Mouse (Mus musculus) layer of hippocampus, postnatal 10 days (tissue): ENCODE measurements around the gene Adig. TPM values are rescaled to one million over a fixed set of nuclear protein-coding genes. Genes with fewer than 3 reads are reported as not detected.
A peak's percentile ranks its signal among the peaks of the same experiment; 100 is the strongest.

Experiments used
- DNase-seq, 2 experiments: peaks; one replicate each; pipeline ENCODE4 v3.0.0; 2021; ENCODE audit warnings: low spot score in 2 of 2
- long read RNA-seq: library from polyadenylated mRNA; stranded (forward); transcript quantifications from one replicate; pipeline ENCODE4 v2.0.0, GENCODE M21; 2023
- total RNA-seq, 2 experiments: library from RNA; stranded (reverse); gene quantifications; 2 replicates each; pipeline ENCODE4 v1.2.3; 2021

Gene Adig
- total RNA-seq = not detected
- long read RNA-seq = 0 reads

- no peak for DNase-seq
Observed at GRCm38 (mm10) chr2:158501836-158502812, at the start of gene Adig. Adig (plus strand) TSS chr2:158502612.

DNA sequence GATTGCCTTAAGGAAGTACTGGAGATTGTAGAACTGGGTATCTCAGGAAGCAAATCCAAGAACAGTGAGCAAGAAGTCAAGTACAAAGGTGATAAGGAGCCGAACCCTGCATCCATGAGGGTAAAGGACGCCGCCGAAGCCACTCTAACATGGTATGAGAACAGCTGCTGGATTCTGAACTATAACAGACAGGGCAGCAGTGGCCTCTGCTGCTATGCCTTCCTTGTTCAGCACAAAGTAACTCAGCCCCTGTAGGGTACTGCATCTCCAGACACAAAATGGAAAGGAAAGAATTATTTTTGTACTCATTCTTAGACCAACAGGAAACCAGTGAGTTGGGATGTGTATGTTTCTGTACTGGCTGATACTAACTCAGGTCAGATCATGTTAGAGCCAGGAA lies 46.0 kb upstream of the Adig start:
- DNase-seq = no peak

DNA sequence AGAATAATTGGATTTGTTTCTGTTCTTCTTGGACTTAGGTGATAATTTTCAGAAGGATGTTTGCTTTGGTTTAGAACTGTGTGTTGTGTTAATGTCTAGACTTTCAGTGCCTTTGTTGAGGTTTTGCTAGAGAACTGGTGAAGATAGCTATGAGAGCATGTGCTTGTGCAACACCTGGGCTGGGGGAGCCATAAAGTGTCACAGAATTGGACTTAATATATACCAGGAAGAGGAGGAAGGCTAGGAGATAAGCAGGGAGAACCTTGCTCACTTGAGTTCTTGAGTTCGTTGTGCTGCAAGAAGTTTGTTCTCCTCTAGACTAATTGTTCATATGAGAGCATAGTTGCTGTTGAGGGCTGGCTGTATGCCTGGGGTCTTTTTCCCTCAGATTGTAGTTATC lies 44.8 kb upstream of the Adig start:
- no peak for DNase-seq

GRCm38 (mm10) chr2:158462450-158462849 lies 40.0 kb upstream of the Adig start:
- no peak for DNase-seq

GRCm38 (mm10) chr2:158474159-158474558 lies 28.3 kb upstream of the Adig start:
- no peak for DNase-seq

- no peak for DNase-seq
Observed at GRCm38 (mm10) chr2:158477640-158478039, 24.8 kb upstream of the Adig start.

- DNase-seq = no peak
Observed at GRCm38 (mm10) chr2:158498457-158498856, 4.0 kb upstream of the Adig start.

DNA sequence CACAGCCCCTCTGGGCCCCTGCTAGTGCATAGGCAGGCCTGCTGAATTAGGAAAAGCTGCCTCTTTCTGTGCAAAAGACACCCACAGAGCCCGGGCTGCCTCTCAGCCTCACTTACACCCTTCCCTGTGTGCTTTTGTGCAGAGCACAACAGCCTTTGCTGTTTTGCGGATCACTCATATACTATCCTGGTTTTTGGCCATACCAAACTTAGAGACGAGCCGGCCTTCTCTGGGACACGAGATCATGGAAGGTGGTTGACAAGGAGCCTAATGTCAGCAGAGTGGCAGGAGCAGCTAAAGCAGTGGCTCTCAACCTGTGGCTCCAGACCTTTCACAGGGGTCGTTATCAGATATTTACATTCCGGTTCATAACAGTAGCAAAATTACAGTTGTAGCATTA lies 814 bp downstream of the Adig start:
- DNase-seq = no peak

DNA sequence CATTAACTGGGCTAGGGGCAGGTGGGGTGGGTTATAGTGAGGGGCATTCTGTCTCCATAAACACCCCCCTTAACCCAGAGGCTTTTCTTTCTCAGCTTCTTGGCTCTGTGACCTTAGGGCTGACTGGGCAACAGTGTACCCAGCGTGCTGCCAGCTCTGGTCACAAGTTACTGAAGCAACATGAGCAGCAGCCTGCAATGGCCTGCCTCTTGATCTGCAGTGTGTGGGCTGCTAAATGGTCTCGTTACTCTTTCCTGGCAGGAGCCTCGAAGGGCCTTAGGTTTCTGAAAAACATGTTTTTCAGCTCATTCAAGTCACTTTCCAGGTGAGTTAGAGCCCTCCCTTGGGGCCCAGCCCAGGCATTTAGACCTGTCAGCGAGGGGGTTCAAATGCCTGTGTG lies 1.3 kb downstream of the Adig start:
- DNase-seq = no peak

DNA sequence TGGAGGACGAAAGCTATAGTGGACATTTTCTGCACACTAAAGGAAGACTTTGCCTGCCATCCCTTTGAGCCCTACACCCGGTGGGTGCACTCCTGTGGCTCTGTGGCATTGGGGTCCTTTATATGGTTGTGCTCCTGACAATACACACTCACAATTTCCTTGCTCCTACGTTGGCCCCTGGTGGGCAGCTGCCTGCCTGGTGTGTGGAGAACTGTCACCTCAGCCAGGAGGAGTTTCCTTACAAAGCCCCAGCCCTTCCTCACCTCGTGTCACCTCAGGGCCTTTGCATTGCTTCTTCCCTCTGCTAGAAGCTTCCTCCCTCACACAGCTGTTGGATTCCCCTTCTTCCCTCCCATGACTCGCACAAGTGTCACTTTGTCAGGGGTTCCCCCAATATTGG lies 4.1 kb downstream of the Adig start:
- no peak for DNase-seq

DNA sequence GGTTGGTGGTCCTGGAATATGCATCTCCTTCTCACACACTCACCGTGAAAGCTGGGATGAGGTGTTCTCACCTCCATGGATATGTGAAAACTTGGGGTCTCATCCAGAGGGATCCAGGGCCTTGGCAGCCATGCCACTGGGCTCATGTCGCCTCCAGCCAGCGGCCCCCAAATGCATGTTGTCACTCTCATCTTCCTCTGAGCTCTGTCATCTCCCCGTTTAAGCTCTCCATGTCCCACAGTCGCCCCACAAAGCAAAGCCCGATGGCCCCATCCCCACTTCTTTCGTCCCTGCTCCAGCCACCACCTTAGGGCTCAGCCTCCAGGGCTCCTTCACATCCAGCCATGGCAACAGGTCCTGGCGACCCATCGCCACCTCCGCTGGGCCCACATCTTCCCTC lies 4.6 kb downstream of the Adig start:
- no peak for DNase-seq

GRCm38 (mm10) chr2:158510665-158511064 lies 8.3 kb downstream of the Adig start:
- no peak for DNase-seq

- DNase-seq = no peak
Observed at GRCm38 (mm10) chr2:158512528-158512927, 10.1 kb downstream of the Adig start, which contains the start of gene Arhgap40. Arhgap40 (plus strand) TSS chr2:158512796.

- no peak for DNase-seq
Observed at GRCm38 (mm10) chr2:158513821-158514336, 11.5 kb downstream of the Adig start.

DNA sequence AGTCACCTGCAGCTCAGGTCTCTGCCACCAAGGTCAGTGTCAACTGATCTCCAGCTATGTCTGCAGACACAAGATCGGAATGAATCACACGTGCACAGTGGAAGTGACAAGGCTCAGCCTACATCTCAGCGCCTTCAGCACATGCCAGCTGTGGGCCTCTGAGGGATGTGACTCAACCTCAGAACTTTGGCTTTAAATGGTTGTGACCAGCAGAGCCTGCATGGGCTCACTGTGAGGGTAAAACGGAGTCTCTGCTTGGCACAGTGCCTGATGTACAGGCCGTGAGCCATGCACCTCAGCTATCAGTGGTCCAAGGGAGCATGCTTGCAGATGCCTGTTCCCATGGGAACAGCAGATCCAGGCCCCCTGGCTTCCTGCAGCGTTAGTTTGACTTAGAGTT lies 16.2 kb downstream of the Adig start:
- no peak for DNase-seq

DNA sequence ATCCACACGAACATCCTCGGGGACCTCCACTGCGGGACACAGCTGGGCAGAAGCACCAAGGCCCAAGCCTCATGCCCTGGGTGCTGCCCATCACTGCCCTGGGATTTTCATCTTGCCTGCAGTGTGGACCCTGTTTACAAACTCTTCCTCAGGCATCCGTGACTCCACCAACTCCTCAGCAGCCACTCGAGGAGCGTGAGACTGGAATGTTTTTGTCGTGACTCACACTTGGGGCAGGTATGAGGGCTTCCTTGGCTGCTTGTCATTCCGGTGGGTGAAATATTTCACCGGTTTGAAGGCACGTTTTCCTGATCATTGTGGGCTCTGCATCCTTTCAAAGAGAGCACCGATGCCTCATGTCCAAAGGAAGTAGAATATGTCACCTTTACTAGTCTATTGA lies 16.7 kb downstream of the Adig start:
- DNase-seq = no peak

GRCm38 (mm10) chr2:158519800-158520199 lies 17.4 kb downstream of the Adig start:
- no peak for DNase-seq

DNA sequence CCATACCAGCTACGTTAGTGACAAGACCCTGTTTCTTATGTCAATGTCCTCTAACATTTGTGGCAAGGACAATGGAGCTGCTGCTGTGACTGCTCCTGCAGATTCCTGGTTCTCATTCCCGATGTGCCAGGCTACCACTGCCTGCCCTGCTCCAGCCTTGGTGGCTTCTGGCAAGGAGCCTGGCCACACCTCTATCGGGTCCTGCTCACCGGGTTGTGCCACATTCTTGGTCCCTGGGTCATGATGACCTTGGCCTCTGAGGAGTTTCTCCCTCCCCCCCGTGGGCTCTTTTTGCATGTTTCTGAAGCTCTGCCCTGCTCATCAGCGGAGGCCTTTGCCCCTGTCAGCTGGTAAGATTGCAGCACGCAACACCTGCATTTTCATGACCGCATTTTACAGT lies 20.6 kb downstream of the Adig start:
- no peak for DNase-seq

DNA sequence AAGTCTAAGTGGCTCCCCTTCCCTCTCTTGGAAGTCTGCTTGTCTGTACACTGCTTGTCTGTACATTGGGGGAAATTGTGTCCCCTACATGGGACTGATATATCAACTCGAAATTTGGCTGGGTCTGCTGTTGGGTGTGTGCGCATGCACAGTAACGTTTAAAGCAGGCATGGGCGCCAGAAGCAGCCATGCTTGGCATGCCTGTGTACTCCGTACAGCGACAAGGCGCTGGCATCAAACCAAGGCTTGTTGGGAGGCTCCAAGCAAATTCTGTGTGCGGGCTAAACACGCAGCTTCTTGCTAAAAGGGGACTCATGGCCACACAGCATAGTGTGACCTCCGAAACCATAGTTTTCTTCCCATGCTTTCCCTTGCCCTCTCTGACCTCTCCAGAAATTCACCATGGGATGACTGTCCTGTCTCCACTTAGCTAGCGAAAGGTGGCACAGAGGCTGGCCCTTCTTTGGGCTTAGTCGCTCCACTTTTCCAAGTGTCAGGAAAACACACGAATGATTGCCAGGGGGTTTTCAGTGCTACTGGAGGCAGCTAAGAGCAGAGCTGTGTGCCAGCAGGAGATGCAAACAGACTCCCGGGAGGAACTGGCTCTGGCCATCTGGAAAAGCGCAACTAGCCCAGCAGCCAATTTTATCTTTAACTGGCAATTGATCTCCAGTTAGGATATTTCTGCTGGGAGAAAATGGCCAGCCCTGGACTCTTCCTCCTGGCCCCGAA lies 21.9 kb downstream of the Adig start:
- peak; percentile 24 to 37 for DNase-seq

DNA sequence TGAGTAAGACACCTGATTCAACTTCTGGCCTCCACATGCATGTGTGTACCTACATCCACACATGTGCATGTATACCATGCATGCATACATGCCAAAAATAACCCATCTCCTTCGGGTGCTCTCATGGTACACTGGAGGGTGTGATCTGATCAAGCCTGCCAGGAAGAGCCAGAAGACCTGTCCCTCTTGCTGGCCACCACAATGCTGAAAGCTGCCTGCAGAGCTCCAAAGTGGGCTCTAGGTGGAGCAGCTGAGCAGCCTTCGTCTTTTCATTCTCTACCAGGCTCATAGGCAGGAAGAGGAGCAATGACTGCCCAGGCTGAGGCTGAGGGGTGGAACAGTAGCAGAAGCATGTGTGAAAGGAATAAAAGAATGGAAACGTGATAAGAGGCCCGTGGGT lies 31.7 kb downstream of the Adig start:
- DNase-seq = peak; percentile 75 to 80

- no peak for DNase-seq
Observed at GRCm38 (mm10) chr2:158534559-158534958, 32.1 kb downstream of the Adig start.
